Mouse (Mus musculus): Measurements from ENCODE around the gene Ccdc38.
A peak's percentile ranks its signal among the peaks of the same experiment; 100 is the strongest.

DNA sequence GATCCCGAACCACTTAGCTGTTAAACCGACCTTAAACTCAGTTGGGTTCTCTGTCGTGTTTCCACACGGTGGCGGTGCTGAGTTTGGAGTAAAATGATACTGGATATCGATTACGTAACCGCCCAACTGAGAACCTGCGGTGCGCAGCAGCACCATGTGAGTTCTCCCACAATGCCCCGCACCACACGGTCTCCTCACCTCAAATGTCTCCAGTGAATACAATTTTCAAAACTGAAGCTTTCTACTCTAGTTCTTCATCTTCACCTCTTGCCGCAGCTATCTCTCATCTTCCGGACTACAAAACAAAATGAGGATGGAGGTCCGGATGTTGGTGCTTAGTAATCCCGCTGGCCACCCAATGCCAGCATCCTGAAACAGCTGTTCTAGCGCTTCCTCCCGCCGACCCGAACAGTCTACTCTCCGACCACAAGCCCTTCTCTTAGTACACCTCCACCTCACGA is 53.6 kb downstream of the Ccdc38 start:
- TF ChIP-seq POLR2A (IDR thresholded peaks at IDR 0.05; ENCODE audit: control insufficient read depth, low read depth, low read length): peak; percentile 53; the same call in 1 of the 2 replicates
- peak; percentile 36; the same call in 1 of the 2 replicates for TF ChIP-seq CTCF (IDR thresholded peaks at IDR 0.05; ENCODE audit: control insufficient read depth, insufficient read depth, insufficient replicate concordance, low read depth, low read length)
